Mouse (Mus musculus) heart, postnatal 0 days (tissue): Measurements from ENCODE around the gene Rnf113a1. TPM values are rescaled to one million over a fixed set of nuclear protein-coding genes. Genes with fewer than 3 reads are reported as not detected.
"Not testable (repeated sequence)": the region's sequence is repeated elsewhere in the genome, so short reads cannot be mapped to it uniquely, and the experiment has no call there.

Experiments
- ATAC-seq: fragments of 200-750 bp; cut with Nextera tagmentation; 2 replicates; pipeline ENCODE4 v1.8.0; 2017; ENCODE audit warnings: low read depth, moderate number of reproducible peaks, moderate library complexity; ENCODE audit not compliant: insufficient read depth
- DNase-seq: peaks from one replicate; pipeline ENCODE4 v3.0.0-alpha.2; 2016; ENCODE audit warnings: low spot score
- H3K27ac ChIP-seq: fragments of 300-500 bp; sonication (generic); 2 replicates; pipeline ENCODE4 v1.5.1; 2014; ENCODE audit warnings: low read depth, mild to moderate bottlenecking
- H3K27me3 ChIP-seq: fragments of 300-500 bp; sonication (generic); 2 replicates; pipeline ENCODE4 v1.6.1; 2014; ENCODE audit warnings: low read length, mixed read lengths; ENCODE audit not compliant: control insufficient read depth, insufficient read depth
- H3K36me3 ChIP-seq: fragments of 300-500 bp; sonication (generic); replicated peaks from 2 replicates; pipeline ENCODE4 v1.6.1; 2014; ENCODE audit warnings: low read length, mixed read lengths; ENCODE audit not compliant: control insufficient read depth, insufficient read depth
- H3K4me1 ChIP-seq: fragments of 300-500 bp; sonication (generic); 2 replicates; pipeline ENCODE4 v1.6.1; 2014; ENCODE audit warnings: antibody characterized with exemption; ENCODE audit not compliant: control insufficient read depth, insufficient read depth
- H3K4me2 ChIP-seq: fragments of 300-500 bp; sonication (generic); 2 replicates; pipeline ENCODE4 v1.6.1; 2014; ENCODE audit warnings: low read depth, mild to moderate bottlenecking, low read length, moderate library complexity
- H3K4me3 ChIP-seq: fragments of 300-500 bp; sonication (generic); 2 replicates; pipeline ENCODE4 v1.5.1; 2014; ENCODE audit warnings: low read depth, low read length
- H3K9ac ChIP-seq: fragments of 300-500 bp; sonication (generic); replicated peaks from 2 replicates; pipeline ENCODE4 v1.6.1; 2014; ENCODE audit warnings: low read depth, low read length, mixed read lengths
- H3K9me3 ChIP-seq: fragments of 300-500 bp; sonication (generic); replicated peaks from 2 replicates; pipeline ENCODE4 v1.6.1; 2016; ENCODE audit warnings: low read length; ENCODE audit not compliant: control insufficient read depth
- CTCF ChIP-seq: IDR thresholded peaks from 2 replicates; pipeline ENCODE4 v1.5.1; 2016; ENCODE audit warnings: antibody characterized with exemption, control low read depth, low read depth
- EP300 ChIP-seq: IDR thresholded peaks from 2 replicates; pipeline ENCODE4 v1.6.1; 2016; ENCODE audit warnings: antibody characterized with exemption, low read depth
- WGBS: fragments of 180-500 bp; shearing (Covaris S2); extraction: QIAGEN DNeasy Blood & Tissue Kit; methylation state at CpG from one replicate; pipeline ENCODE4 v1.1.7; 2014; 5-methylcytosine and 5-hydroxymethylcytosine counted together
- polyA plus RNA-seq: library from polyadenylated mRNA; unstranded; fragments of >200 nt; fragmentation: Nextera tagmentation; extraction: Ambion mirVana; gene quantifications from 2 replicates; pipeline ENCODE4 v1.2.1, GENCODE M21; 2015
- total RNA-seq: library from RNA; depleted of rRNA; stranded (reverse); fragments of >200 nt; gene quantifications from 2 replicates; pipeline ENCODE4 v1.2.3, GENCODE M21; 2014; ENCODE audit warnings: low replicate concordance

The Rnf113a1 gene
- total and polyA plus RNA-seq, 2 experiments from 2014 or later: 5.5 TPM; not detected in 1

GRCm38 (mm10) chrX:37163115-37163514 lies 27.9 kb upstream of the Rnf113a1 start:
- DNase-seq (no peak), ATAC-seq (no peak)
- no peak overlapping the region for H3K27ac ChIP-seq
- no peak overlapping the region for H3K4me3 ChIP-seq
- no peak overlapping the region for H3K9ac ChIP-seq
- no peaks in the 10 kb centered on the region for H3K27me3 ChIP-seq
- no peaks in the 10 kb centered on the region for H3K9me3 ChIP-seq
- H3K4me2 ChIP-seq: no peak overlapping the region
- H3K4me1 ChIP-seq: no peaks in the 10 kb centered on the region
- H3K36me3 ChIP-seq: no peaks in the 10 kb centered on the region
- 80% methylated on average over 18 of the region's 18 CpGs for WGBS
- TF ChIP-seq EP300 (no peak), CTCF (no peak)

- Histone ChIP-seq H3K9ac (no peak overlapping the region), H3K27ac (no peak overlapping the region), H3K4me1 (no peaks in the 10 kb centered on the region), H3K9me3 (no peaks in the 10 kb centered on the region), H3K27me3 (no peaks in the 10 kb centered on the region), H3K4me2 (no peak overlapping the region), H3K36me3 (no peaks in the 10 kb centered on the region), H3K4me3 (no peak overlapping the region)
- TF ChIP-seq CTCF (peak; percentile 74), EP300 (no peak)
- ATAC-seq: 0 out of 2 replicates have a peak, but pooled peaks have one; percentile 39
- 25% methylated on average over 3 of the region's 3 CpGs for WGBS
- no peak for DNase-seq
These were observed 24.0 kb upstream of the Rnf113a1 start for GRCm38 (mm10) chrX:37167085-37167484.

- Histone ChIP-seq H3K4me1 (no peaks in the 10 kb centered on the region), H3K27ac (no peak within 1 kb of the TSS), H3K9ac (no peak within 1 kb of the TSS), H3K27me3 (no peaks in the 10 kb centered on the region), H3K36me3 (no peaks in the 10 kb centered on the region), H3K9me3 (no peaks in the 10 kb centered on the region), H3K4me3 (no peak within 1 kb of the TSS), H3K4me2 (no peak within 1 kb of the TSS)
- no peak for ATAC-seq
- TF ChIP-seq EP300: no peak
- no peak for TF ChIP-seq CTCF
- no peak for DNase-seq
- 49% methylated on average over 5 of the region's 5 CpGs for WGBS
These were observed 22.3 kb upstream of the Rnf113a1 start, which contains the start of gene Akap14 for GRCm38 (mm10) chrX:37168742-37169141. TSS of gene Akap14 (minus strand) at chrX:37168842.

- H3K4me1 ChIP-seq: not testable (repeated sequence)
These were observed 6.6 kb upstream of the Rnf113a1 start for GRCm38 (mm10) chrX:37184401-37184800.

GRCm38 (mm10) chrX:37190755-37191104 lies 315 bp upstream of the Rnf113a1 start:
- DNase-seq: no peak
- TF ChIP-seq EP300 (no peak), CTCF (no peak)
- H3K4me2 ChIP-seq: peak overlapping the region; percentile 80
- ATAC-seq: peak; percentile 45
- H3K36me3 ChIP-seq: no peaks in the 10 kb centered on the region
- H3K9me3 ChIP-seq: no peaks in the 10 kb centered on the region
- H3K9ac ChIP-seq: peak overlapping the region; percentile 65
- peak overlapping the region; percentile 57 for H3K27ac ChIP-seq
- peak overlapping the region; percentile 73 for H3K4me3 ChIP-seq
- H3K27me3 ChIP-seq: no peaks in the 10 kb centered on the region
- 14% methylated on average over 16 of the region's 20 CpGs for WGBS
- H3K4me1 ChIP-seq: no peaks in the 10 kb centered on the region

More at GRCm38 (mm10) chrX:37184401-37184800, 6.6 kb upstream of the Rnf113a1 start:
- not testable (repeated sequence) for H3K9me3 ChIP-seq, H3K27ac ChIP-seq, H3K36me3 ChIP-seq, H3K4me3 ChIP-seq, DNase-seq, H3K9ac ChIP-seq, ATAC-seq, H3K27me3 ChIP-seq
- 43% methylated on average over 8 of the region's 8 CpGs for WGBS
- H3K4me2 ChIP-seq: peak overlapping the region; percentile 18; the same call in 1 of the 2 replicates

GRCm38 (mm10) chrX:37191744-37192379 lies 817 bp downstream of the Rnf113a1 start:
- Histone ChIP-seq H3K4me2 (peak overlapping the region; percentile 80), H3K27ac (no peak overlapping the region), H3K4me1 (no peaks in the 10 kb centered on the region), H3K4me3 (peak overlapping the region; percentile 73), H3K36me3 (no peaks in the 10 kb centered on the region), H3K9me3 (no peaks in the 10 kb centered on the region), H3K9ac (peak overlapping the region; percentile 65), H3K27me3 (no peaks in the 10 kb centered on the region)
- DNase-seq (no peak), ATAC-seq (0 out of 2 replicates have a peak, but pooled peaks have one; percentile 19)
- 25% methylated on average over 28 of the region's 28 CpGs for WGBS
- no peak for TF ChIP-seq EP300
- TF ChIP-seq CTCF: no peak
